Mouse (Mus musculus) hindbrain, postnatal 0 days (tissue): ENCODE measurements around the gene Bdkrb2. TPM values are rescaled to one million over a fixed set of nuclear protein-coding genes. Genes with fewer than 3 reads are reported as not detected.

Experiments used
- ATAC-seq: fragments of 200-750 bp; cut with Nextera tagmentation; 2 replicates; pipeline ENCODE4 v1.8.0; 2017; ENCODE audit warnings: mild to moderate bottlenecking, moderate TSS enrichment, moderate library complexity
- DNase-seq: peaks from one replicate; pipeline ENCODE4 v3.0.0-alpha.2; 2015; ENCODE audit warnings: low spot score
- H3K27ac ChIP-seq: fragments of 300-500 bp; sonication (generic); 2 replicates; pipeline ENCODE4 v1.5.1; 2014; ENCODE audit warnings: mild to moderate bottlenecking
- H3K27me3 ChIP-seq: fragments of 300-500 bp; sonication (generic); 2 replicates; pipeline ENCODE4 v1.6.1; 2014; ENCODE audit warnings: low read length, mixed read lengths; ENCODE audit not compliant: insufficient read depth
- H3K36me3 ChIP-seq: fragments of 300-500 bp; sonication (generic); 2 replicates; pipeline ENCODE4 v1.6.1; 2014; ENCODE audit warnings: low read length, mixed read lengths; ENCODE audit not compliant: insufficient read depth
- H3K4me1 ChIP-seq: fragments of 300-500 bp; sonication (generic); 2 replicates; pipeline ENCODE4 v1.6.1; 2014; ENCODE audit warnings: antibody characterized with exemption, low read length, mixed read lengths; ENCODE audit not compliant: insufficient read depth
- H3K4me2 ChIP-seq: fragments of 300-500 bp; sonication (generic); 2 replicates; pipeline ENCODE4 v1.6.1; 2014; ENCODE audit warnings: low read depth, mild to moderate bottlenecking, low read length, moderate library complexity, mixed read lengths
- H3K4me3 ChIP-seq: fragments of 300-500 bp; sonication (generic); 2 replicates; pipeline ENCODE4 v1.5.1; 2014; ENCODE audit warnings: low read length
- H3K9ac ChIP-seq: fragments of 300-500 bp; sonication (generic); replicated peaks from 2 replicates; pipeline ENCODE4 v1.6.1; 2014; ENCODE audit warnings: mild to moderate bottlenecking, low read length, moderate library complexity, mixed read lengths
- H3K9me3 ChIP-seq: fragments of 300-500 bp; sonication (generic); 2 replicates; pipeline ENCODE4 v1.6.1; 2016; ENCODE audit warnings: low read length, mixed read lengths
- CTCF ChIP-seq: IDR thresholded peaks from 2 replicates; pipeline ENCODE4 v1.5.1; 2016; ENCODE audit warnings: antibody characterized with exemption, control low read depth, low read depth
- WGBS: fragments of 180-500 bp; shearing (Covaris S2); extraction: QIAGEN DNeasy Blood & Tissue Kit; methylation state at CpG from one replicate; pipeline ENCODE4 v1.1.7; 2014; 5-methylcytosine and 5-hydroxymethylcytosine counted together
- polyA plus RNA-seq: library from polyadenylated mRNA; unstranded; fragments of >200 nt; fragmentation: Nextera tagmentation; extraction: Ambion mirVana; gene quantifications from 2 replicates; pipeline ENCODE4 v1.2.1, GENCODE M21; 2015
- total RNA-seq: library from RNA; depleted of rRNA; stranded (reverse); fragments of >200 nt; gene quantifications from 2 replicates; pipeline ENCODE4 v1.2.3, GENCODE M21; 2014

Gene Bdkrb2
- total and polyA plus RNA-seq, 2 experiments from 2014 or later, result 0.90 to 2.6 TPM

GRCm38 (mm10) chr12:105611748-105612147, 48.7 kb downstream of the Bdkrb2 start:
- ATAC-seq (peak; percentile 80), DNase-seq (peak; percentile 95)
- Histone ChIP-seq H3K9me3 (no peaks in the 10 kb centered on the region), H3K4me2 (0 out of 2 replicates have a peak overlapping the region, but pooled peaks have one; percentile 8), H3K36me3 (no peaks in the 10 kb centered on the region), H3K9ac (no peak overlapping the region), H3K4me3 (no peak overlapping the region), H3K27ac (no peak overlapping the region; the same call in 1 of the 2 replicates), H3K27me3 (no peaks in the 10 kb centered on the region), H3K4me1 (no peaks in the 10 kb centered on the region)
- TF ChIP-seq CTCF, result peak; percentile 92
- WGBS, result 8% methylated on average over 7 of the region's 7 CpGs

DNA sequence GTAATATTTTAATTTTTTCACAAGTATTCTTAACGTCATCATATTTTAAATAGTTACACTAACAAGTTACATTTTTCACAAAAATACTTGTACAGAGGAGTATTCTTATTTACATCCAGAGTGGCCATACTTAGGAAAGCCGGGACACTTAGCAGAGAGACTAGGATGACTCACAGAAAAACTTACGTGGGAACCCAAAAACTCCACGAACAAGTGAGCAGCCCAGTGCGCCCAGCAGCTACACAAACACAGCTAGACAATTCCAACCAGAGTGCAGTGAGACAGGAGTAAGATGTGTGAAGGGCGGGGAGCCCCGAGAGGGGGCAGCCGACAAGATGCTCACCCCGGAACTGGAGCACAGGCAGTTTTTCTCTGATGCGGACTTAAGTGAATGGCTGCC, 50.5 kb downstream of the Bdkrb2 start:
- no peak overlapping the region for H3K4me2 ChIP-seq

DNA sequence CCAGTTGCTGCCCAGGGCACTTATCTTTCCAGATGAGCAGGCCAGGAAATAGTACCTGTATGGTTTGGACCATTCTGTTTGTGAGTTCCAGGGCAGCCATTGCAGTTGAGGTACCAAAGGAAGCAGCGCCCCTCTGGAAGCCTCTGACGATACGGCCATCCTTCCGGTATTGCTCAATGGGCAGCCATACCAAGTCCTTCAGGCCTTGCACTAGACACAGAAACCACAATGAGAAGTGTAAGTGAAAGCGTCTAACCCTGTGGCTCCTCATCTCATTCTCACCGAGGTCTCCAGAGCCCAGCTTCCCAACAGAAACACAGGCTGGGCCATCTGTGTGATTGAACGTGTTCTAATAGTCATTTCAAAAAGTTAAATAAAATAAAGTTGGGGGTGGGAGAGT, 59.0 kb downstream of the Bdkrb2 start:
- ATAC-seq, result no peak
- H3K27me3 ChIP-seq, result no peaks in the 10 kb centered on the region
- TF ChIP-seq CTCF, result no peak
- no peak for DNase-seq
- H3K27ac ChIP-seq, result no peak overlapping the region
- H3K4me1 ChIP-seq, result no peaks in the 10 kb centered on the region
- no peaks in the 10 kb centered on the region for H3K9me3 ChIP-seq
- 96% methylated on average over 7 of the region's 7 CpGs for WGBS
- H3K4me2 ChIP-seq, result no peak overlapping the region
- no peak overlapping the region for H3K9ac ChIP-seq
- peaks cover 61% of the 10 kb centered on the region for H3K36me3 ChIP-seq
- H3K4me3 ChIP-seq, result no peak overlapping the region

More for the DNA sequence above, 50.5 kb downstream of the Bdkrb2 start:
- no peak overlapping the region for H3K9ac ChIP-seq
- no peak overlapping the region for H3K4me3 ChIP-seq
- 93% methylated on average over 10 of the region's 10 CpGs for WGBS
- ATAC-seq (no peak), DNase-seq (no peak)
- TF ChIP-seq CTCF, result no peak
- no peaks in the 10 kb centered on the region for H3K9me3 ChIP-seq
- no peaks in the 10 kb centered on the region for H3K4me1 ChIP-seq
- H3K27ac ChIP-seq, result no peak overlapping the region
- no peaks in the 10 kb centered on the region for H3K27me3 ChIP-seq
- H3K36me3 ChIP-seq, result peaks cover 12% of the 10 kb centered on the region; the same call in 1 of the 2 replicates

GRCm38 (mm10) chr12:105622981-105623539, 60.0 kb downstream of the Bdkrb2 start:
- Histone ChIP-seq H3K9ac (no peak overlapping the region), H3K4me3 (no peak overlapping the region), H3K9me3 (no peaks in the 10 kb centered on the region), H3K27me3 (no peaks in the 10 kb centered on the region), H3K4me2 (no peak overlapping the region), H3K36me3 (peaks cover 61% of the 10 kb centered on the region), H3K27ac (no peak overlapping the region), H3K4me1 (no peaks in the 10 kb centered on the region)
- DNase-seq (no peak), ATAC-seq (no peak)
- TF ChIP-seq CTCF, result no peak
- WGBS, result 63% methylated on average over 12 of the region's 12 CpGs

- H3K4me3 ChIP-seq, result no peak overlapping the region
- no peak overlapping the region for H3K4me2 ChIP-seq
- H3K9ac ChIP-seq, result no peak overlapping the region
- 76% methylated on average over 7 of the region's 7 CpGs for WGBS
- H3K27ac ChIP-seq, result no peak overlapping the region; the same call in 1 of the 2 replicates
- ATAC-seq (no peak), DNase-seq (no peak)
- H3K9me3 ChIP-seq, result no peaks in the 10 kb centered on the region
- no peaks in the 10 kb centered on the region for H3K4me1 ChIP-seq
- no peaks in the 10 kb centered on the region for H3K27me3 ChIP-seq
- no peak for TF ChIP-seq CTCF
- H3K36me3 ChIP-seq, result peaks cover 50% of the 10 kb centered on the region
These were observed 62.8 kb downstream of the Bdkrb2 start for GRCm38 (mm10) chr12:105625798-105626197.

DNA sequence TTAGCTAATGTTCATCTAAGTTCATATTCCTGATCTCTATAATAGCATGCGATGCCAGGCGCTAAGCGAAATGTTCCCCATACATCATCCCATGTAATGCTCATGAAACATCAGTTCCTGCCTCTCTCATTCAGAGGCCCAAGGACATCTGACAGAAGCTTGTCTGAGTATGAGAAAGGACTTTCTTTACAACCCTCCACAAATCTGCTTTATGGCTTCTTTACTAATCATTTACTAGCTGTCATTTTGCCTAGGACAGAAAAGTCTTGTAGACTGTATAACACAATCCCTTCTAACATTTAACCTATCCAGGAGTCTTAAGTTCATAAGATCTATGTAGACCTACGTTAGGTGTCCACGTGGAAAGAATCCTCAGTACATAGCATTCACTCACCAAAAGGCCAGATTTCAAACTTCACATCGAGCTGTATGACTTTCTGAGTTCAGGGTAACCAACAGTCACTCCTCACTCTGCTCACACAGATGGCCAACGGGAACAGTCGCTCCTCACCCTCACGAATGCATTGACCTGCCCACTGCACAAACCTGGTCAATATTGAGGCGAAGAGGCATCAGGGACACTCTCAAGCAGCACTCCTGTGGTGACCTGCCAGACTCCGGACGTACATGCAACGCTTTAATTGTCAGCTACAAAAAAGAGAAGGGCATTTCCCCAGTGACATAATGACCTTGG, 71.5 kb downstream of the Bdkrb2 start:
- no peak overlapping the region for H3K9ac ChIP-seq
- no peak overlapping the region for H3K27ac ChIP-seq
- DNase-seq, result no peak
- no peak overlapping the region for H3K4me3 ChIP-seq
- H3K4me2 ChIP-seq, result no peak overlapping the region
- TF ChIP-seq CTCF, result no peak
- no peak for ATAC-seq
- WGBS, result 91% methylated on average over 13 of the region's 13 CpGs
- peaks cover 55% of the 10 kb centered on the region for H3K36me3 ChIP-seq
- H3K9me3 ChIP-seq, result no peaks in the 10 kb centered on the region
- H3K4me1 ChIP-seq, result no peaks in the 10 kb centered on the region
- no peaks in the 10 kb centered on the region for H3K27me3 ChIP-seq

DNA sequence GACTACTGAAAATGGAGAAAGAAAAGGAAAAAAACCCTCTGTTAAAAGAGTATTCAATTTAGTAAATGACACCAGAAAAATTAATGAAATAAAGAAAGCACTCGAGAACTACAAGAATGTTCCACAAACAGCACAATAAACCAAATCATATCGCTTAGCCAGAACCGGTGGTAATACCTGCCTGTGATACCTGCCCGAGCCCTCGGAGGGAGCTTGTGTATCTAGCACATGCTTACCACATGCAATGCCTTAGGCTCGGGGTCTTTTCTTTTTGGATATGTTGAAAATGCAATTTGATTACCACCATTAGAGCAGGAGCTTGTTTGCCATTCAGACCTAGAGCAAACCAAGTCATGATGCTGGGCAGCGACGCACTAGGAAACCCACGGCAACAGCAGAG, 73.5 kb downstream of the Bdkrb2 start:
- ATAC-seq (no peak), DNase-seq (no peak)
- Histone ChIP-seq H3K9ac (no peak overlapping the region), H3K27ac (no peak overlapping the region), H3K9me3 (no peaks in the 10 kb centered on the region), H3K4me2 (no peak overlapping the region), H3K27me3 (no peaks in the 10 kb centered on the region), H3K4me1 (no peaks in the 10 kb centered on the region), H3K36me3 (peaks cover 75% of the 10 kb centered on the region), H3K4me3 (no peak overlapping the region)
- no peak for TF ChIP-seq CTCF
- WGBS, result 89% methylated on average over 9 of the region's 9 CpGs
